Mouse (Mus musculus) testis, postnatal 10 days (tissue): Measurements from ENCODE around the gene Nynrin.

ENCODE experiments used
- DNase-seq: peaks from one replicate; pipeline ENCODE4 v3.0.0; 2021; ENCODE audit warnings: low spot score

Nynrin gene

DNA sequence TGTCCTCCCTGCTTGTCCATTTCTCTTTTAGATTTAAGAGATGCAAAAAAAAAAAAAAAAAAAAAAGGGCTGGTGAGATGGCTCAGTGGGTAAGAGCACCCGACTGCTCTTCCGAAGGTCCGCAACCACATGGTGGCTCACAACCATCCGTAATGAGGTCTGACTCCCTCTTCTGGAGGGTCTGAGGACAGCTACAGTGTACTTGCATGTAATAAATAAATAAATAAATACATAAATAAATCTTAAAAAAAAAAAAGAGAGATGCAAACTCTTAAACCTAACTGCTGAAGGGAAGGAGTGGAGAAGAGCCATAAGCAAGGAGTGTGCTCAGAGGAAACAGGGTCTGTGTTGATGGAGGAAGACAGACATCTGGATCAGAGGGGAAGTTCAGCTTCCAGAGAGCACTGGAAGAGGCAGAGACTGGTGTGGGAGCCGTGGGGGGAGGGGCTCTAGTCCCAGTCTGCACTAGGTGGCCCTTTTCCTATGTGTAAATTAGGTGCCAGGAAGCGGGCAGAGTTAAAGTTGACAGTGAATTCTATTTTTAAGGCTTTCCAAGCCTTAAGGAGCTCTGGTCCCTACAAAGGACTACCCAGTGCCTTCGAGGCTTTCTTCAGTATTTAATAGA, 24.6 kb downstream of the Nynrin start:
- no peak for DNase-seq

DNA sequence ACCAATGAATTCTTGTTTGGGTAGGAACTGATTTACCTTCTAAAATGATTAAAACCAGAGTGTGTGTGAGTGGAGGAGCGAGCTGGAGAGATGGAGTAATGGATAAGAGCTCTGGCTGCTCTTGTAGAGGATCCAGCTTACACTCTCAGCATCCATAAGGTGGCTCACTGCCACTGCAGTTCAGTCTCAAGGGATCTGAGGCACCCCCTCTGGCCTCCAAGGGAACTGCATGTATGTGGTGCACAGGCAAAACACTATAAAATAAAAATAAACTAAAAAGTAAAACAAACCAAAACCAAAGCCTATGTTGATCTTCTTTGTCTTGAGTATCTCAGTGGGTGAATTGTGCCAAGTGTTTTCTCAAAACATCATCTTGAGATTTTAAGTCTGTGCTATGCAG, 25.8 kb downstream of the Nynrin start:
- peak; percentile 84 for DNase-seq

DNA sequence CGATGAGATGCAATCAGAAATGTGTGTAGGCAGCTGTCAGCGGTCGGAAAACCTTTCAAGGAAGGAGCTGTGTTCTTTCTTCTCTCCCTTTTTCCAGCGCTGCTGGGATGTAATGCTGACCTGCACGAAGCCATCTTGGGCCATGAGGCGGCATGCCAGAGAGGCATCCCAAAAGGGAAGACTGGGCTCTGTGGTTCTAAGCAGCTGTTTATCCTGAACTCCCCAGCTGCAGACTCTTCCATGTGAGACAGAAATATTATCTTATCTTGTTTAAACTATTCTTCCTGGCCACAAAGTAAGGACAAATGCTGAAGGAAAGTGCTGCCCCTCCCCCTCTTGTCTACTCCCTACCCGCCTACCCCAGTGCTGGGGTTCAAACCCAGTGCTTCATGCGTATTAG, 27.2 kb downstream of the Nynrin start:
- DNase-seq = peak; percentile 56

DNA sequence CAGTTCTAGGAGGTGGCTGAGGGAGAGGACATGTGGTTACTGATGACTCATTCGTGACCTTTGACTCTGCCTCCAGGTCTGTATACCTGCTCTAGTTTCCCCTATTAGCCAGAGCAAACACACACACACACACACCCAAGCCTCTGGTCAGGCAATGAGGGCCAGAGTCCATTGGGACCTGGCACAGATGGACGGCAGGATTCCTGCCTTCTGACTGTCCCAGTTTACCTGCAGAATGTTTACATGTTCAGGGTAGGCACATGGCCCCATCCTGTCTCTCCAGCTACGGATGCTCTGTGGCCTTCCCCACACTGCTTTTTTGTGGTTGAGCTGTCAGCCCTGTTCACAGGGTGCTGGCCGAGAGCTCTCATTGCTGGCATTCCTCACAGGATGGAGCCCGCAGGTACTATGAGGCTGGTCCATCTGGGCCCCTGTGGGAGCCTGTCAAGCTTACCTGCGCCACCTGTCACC, 28.4 kb downstream of the Nynrin start:
- DNase-seq = no peak

DNA sequence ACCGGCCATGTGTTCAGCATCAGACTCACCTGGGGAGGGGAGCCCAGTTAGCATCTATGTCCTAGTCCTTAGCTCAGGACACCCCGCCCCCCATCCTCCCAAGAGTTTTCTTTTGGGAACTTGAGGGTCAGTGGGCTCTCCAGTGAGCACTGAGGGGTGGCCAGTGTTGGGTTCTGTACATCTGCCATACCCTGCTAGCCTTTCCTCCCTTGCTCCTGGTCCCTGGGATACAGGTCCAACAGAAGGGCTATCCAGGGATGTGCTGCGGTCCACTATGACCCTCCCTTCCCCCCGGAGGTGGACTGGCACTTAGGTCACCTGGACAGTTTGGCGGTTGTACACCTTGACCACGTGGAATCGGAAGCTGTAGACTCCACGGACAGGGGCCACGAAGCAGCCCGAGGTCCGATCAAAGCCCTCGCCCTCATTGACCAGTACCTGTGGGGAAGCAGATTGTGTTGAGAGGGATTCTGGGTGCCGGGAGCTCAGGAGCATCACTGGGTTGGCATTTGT, 29.4 kb downstream of the Nynrin start:
- DNase-seq = no peak

DNA sequence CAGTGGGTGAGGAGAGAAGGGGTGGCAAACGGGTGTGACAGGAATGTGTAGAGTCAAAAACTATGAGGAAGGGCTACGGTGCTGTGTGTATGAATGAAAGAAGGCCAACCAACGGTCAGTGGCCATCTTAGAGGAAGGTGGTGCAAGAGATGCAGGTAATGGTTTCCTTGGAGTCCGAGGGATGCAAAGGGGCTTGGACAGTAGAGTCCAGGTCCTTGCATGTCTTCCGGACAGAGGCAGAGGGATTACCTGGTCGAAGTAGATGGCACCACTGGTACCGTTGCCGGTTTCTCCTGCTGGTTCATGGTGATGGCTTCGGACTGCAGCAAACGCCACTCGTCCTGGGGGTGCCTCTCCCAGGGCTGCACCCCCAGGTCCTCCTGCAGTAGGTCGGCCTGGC, 29.9 kb downstream of the Nynrin start:
- DNase-seq = no peak

DNA sequence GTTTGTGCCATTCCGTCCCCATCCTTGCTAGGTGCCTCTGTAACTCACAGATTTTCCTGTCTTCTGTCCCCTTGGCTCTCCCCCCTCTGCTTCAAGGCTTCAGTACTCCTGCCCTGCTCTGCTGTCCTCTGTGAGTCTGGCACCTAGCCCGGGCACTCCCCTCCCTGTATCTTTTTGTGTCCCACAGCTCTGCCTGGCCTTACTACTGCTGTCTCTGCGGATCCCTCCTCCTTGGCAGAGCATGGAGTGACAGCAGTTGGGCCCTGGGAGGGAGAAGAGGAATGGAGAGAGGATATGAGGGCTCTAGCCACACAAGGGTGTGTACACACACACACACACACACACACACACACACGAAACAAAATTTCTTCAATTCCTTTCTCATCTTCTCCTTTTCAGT, 30.4 kb downstream of the Nynrin start, which contains the start of gene Cbln3:
TSS of gene Cbln3 (minus strand) at position 227 of the 400 bp plus-strand sequence.
- DNase-seq = peak; percentile 93

DNA sequence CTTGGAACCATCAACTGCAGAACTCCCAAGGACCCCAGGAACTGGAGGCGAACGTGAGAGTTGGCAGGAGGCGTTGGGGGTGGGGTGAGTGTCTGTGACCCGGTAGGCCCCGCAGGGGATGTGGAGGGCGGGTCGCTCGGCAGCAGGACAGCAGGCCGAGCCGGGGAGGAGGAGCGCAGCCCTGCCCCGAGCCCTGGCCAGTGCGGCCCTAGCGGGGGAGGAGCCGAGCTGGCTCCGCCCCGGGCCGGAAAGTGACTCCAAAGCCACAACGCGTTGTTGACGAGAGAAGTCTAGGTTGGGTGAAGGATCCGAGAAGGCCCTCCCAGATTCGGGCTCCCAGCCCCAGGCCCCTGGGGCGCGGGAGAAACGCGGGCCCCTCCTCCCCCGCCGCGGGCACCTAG, 30.9 kb downstream of the Nynrin start, which contains the start of gene Khnyn:
TSS of gene Khnyn (plus strand) at position 235 of the 401 bp plus-strand sequence.
- peak; percentile 93 for DNase-seq

DNA sequence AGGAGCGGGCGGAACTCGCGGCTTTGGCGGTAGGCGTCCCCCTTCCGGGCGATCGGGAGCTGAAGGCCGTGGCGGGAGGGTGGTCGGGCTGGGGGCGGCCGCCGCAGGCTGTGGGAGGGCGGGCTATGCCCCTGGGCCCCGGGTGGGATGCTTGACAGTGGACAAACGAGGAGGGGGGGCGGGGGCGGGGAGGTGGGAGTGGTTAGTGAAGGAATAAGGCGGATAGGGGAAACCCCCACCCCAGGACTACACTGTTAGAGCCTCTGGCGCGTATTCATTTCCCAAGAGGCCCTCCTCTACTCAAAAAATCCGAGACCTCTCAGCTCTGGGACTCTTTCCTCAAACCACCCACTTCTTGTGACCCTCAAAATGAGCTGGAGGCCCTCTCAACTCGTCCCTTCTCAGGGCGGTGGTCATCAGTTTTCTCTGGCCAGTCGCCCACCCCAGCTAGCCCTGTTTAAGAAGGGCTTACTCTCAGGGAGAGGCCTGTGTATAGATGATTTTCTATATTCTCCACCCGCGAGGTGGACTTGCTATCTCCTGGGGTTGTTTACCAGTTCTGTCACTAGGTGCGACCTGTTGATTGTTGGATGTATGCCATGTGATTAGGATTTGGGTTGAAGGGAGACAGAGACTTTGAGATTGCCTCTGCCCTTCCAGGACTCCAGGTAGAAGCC, 31.4 kb downstream of the Nynrin start:
- peak; percentile 47 for DNase-seq

DNA sequence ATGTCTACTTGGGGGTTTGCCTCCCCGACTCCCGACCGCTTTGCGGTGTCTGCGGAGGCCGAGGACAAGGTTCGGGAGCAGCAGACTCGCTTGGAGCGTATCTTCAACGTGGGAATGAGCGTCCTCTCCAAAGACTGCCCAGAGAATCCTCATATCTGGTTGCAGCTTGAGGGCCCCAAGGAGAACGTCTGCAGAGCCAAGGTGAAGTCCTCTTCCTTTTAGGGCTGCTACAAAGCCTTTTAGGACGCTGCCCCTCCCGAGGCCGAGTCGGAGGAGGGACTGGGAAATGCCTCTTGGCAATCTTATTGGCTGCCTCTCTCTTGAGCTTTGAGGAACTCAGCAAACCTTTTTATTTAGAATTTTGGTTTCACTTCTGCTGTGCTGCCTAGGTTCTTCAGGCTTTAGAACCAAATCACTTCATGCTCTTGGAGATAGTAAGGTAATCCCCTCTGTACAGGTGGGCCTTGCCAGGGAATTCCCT, 32.0 kb downstream of the Nynrin start:
- DNase-seq = peak; percentile 59

DNA sequence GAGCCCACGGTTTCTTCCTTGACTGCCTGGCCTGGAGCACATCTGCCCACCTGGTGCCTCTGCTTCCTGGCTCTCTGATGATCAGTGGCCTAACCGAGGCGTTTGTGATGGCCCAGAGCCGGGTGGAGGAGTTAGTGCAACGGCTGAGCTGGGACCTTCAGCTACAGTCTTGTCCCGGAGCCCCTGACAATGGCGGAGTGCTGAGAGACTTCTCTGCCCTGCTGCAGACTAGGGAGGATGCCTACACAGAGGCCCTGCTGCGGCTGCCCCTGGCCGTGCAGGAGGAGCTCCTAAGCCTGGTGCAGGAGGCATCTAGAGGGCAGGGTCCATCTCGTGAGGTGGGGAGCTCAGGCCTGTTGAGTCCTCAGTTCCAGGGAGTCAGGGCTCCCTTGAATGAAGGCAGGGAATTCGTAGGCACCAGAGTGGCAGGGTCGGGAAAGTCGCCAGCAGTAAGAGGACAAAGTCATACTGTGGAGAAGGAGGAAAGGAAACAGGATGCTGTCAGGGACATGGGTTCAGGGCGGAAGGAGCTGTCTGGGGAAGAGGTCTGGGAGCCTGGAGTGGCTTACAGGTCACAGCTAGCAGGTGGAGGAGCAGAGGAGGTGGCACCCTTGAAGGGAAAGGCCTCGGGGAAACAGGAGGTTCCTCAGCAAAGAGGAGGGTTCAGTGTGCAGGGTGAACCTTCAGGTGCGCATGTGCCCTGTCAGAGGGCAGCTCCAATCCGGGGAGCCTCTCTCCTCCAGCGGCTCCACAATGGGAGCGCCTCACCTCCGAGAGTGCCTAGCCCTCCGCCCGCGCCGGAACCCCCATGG, 33.0 kb downstream of the Nynrin start:
- no peak for DNase-seq

DNA sequence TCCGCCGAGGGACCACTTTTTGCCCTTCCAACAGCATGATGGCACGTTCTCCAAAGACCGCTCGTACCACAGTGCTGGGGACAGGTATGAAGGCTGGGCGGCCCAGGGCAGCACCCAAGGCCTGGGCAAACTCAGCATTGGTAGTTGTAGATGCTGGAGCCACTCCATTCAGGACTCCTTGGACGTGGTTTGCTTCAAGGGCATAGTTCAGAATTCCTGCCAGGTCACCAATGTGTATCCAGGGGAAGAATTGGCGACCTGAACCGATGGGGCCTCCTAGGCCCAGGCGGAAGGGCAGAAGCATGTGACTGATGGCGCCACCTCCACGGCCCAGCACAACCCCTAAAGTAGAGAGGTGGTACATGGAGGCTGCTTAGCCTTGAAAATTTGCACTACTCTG, 43.9 kb downstream of the Nynrin start:
- DNase-seq = no peak

DNA sequence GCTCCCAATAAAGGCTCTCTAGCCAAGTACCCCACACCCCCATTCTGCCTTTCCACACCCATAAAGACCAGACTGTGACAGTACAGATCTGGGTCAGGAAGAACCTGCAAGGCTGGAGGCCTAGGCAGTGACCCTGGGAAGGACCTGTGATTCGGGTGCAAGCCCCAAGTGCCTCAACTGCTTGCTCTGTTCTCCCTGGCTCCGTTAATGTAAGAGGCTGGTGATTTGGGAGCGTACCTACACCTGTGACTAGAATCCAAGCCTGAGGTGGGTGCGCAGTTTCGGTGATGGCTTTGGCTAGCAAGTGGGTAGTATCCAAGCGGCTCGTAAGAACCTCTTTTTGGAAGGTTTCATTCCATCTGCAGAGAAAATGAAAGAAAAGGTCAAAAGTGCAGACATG, 45.1 kb downstream of the Nynrin start:
- DNase-seq = no peak

DNA sequence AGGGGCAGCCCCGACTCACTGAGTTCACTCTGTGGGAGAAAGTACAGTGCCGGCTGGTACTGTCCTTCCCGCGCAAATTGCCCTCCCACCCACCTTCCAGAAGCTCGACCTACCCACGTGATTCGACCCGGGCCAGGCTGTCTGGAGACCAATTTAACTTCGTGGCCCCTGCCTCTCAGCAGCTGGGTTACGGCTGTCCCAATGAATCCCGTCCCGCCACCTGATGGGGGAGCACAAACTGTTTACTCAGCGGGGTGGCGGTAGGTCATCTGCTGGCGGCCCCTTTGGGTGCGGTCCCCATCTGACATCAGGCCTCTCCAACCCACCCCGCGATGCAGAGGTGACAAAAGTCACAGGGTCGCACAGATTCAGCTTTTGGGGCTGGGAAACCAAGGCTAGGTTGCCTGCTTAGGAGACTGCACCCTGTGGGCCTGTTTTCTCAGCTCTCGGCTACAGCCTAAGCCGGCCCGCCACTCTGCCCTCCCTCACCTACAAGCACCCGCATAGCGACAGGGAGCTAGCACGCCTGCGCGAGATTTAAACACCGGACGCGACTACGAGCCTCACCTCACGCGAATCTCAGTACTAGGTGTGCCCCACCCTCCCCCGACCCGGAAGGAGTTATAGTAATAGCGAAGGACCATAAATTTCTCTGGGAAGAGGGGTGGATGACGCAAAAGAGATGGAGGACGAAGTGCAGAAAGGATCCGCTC, 46.0 kb downstream of the Nynrin start, which contains the start of gene Sdr39u1:
TSS of gene Sdr39u1 (minus strand) at position 593 of the 713 bp plus-strand sequence.
- DNase-seq = peak; percentile 89

DNA sequence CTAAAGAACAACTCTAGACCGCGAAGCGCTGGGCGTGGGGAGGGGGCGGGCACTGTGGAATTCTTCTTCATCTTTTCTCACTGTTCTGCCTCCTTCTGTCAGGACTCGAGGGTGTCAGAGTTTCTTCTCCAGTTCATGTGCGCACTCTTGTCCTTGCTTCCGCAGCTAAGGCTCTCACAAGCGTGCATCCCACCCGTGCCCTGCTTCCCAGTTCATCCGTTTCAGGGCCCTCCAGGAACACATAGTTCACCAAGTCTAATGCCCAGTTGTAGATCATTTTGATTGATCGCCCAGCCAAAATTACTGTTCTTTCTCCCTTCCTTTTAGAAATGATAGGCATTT, 46.6 kb downstream of the Nynrin start:
- no peak for DNase-seq

DNA sequence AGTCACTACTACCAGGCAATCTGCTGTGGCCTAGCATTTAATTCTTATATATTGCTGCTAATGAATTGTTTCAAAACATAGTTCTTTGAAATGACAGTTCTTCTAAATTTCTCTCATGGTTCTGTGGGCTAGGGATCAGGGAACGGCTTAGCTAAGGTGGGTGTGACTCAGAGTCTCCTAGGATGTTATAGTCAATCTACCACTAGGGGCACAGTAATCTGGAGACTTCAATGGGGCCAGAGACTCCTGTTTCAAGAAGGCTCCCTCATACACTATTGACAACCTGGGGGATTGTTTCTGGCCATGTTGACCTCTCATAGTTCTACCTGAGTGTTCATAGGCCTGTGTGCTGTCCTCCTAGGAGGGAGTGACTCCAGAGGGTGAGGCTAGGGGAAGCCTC, 51.7 kb downstream of the Nynrin start:
- no peak for DNase-seq

DNA sequence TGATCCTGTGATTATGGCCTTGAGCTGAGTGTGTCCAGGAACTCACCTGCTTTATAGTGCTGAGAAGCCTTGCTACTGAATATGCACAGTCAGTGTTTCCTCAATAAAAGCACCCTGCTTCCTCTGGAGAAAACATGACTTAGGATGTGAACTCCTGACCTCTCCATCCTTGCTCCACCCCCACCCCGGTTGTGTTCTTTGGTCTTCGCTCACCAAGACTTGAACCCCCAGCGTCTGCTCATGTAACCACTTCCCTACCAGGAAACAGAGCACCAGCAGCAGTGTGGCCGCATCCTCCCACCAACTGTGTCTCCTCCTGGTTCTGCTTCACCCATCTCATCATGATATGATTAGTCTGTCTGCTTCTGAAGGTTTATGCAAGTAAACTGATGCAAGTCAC, 59.6 kb downstream of the Nynrin start:
- no peak for DNase-seq

DNA sequence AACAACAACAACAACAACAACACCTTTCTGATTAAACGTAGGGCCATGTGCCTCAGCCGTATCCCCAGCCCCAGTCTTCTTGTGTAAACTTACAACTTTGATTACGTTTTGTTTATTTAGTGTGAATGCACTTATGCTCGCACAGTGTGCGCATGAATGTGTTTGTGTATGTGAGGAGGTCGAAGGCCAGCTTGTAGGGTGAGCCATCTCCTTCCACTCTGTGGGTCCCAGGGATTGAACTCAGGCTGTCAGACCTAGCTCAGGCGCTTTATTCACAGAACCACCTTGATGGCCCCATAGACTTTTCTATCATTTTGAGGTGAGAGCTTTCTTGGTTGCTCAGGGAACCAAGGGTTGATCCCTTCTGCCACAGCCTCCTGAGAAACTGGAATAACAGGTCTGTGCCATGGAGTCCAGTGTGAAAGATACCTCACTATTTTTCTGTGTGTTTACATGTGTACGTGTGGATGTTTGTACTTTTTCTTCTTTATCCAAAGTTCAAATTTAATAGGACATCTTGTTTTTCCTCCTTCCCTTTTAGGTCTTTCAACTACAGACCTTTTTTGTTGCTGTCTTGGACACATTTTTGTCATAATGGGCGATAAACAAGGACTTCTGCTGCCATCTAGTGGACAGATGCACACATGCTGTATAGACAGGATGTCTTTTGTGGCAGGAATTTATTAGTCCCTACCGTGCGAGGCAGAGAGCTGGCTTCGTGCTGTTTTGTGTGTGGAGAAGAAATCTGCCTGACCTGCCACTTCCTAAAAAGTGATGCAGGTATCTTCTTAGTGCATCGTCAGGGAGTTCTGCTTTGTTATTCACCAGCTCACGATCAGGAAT, 64.7 kb downstream of the Nynrin start:
- peak; percentile 76 for DNase-seq

DNA sequence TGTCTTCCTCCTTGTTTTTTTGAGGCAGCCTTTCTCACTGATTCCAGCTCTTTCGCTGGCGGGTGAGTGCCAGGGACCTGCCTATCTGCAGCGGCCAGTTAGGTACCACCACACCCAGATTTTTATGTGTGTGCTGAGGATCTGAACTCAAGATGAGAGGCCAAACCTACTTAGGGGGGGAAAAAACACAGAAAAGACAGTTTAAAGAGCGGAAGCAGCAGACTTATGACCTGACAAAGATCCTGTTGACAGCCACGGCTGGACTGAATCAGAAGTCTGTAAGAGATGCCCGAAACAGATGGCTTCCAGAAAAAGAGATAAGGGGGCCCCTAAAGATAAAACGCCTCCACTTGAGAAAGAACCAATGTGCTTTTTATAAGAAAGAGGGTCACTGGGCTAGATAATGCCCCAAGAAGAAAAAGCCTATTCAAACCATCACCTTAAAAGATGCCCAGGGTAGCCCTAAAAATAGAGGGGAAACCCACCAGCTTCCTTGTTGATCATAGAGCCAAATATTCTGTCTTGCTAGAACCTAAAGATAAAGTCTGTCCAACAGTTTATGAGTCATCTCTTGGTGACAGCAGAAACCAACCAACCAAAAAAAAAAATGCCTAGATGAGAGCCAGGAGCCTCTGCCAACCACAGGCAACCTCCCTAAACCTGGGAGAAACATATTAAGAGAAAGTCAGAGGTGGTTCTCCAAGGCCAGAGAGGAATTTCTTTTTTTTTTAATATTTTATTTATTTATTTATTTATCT, 68.8 kb downstream of the Nynrin start:
- DNase-seq = no peak
